Mouse (Mus musculus) layer of hippocampus, adult 9-10 months (tissue): ENCODE results near the gene Gart.
"Not testable (repeated sequence)": the region's sequence is repeated elsewhere in the genome, so short reads cannot be mapped to it uniquely, and the experiment has no call there.

Source experiments
- DNase-seq: peaks from one replicate; pipeline ENCODE4 v3.0.0; 2022; ENCODE audit warnings: low spot score

The Gart gene

DNA sequence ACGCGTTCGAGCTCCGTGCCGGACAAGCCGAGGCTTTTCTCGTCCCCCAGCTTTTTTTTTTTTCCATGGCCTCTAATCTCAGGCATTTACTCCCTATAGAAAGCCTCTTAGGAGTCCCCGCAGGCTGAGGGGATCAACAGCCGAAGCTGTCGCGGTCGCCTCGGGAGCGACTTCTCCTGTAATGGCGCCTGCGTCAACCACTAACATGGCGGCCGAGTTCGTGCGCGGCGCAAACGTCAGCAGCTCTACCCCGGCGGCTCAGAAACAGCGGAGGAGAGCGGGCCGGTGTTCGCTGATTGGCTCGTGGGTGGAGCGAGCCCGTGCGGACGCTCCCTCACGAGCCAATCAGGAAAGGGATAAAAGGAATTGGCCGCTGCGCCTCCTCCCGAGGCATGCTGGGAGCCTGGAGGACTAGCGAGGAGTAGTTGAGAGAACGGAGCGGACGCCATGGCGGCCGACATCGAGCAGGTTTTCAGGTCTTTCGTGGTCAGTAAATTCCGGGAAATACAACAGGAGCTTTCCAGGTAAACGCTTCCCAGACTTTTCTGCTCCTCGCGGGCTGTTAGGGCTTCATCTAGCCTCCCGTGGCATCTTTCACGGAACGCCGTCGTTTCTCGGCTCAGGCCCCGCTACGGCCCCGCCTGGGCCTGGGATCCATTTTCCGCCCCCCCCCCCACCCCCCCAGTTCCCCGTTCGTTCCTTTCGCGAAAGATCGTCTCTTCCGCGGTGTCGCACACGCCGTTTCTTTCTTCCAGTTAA, 888 bp upstream of the Gart start, which contains the start of gene Son:
TSS of gene Son (plus strand) at position 46 of the 759 bp plus-strand sequence.
- peak; percentile 87 for DNase-seq

DNA sequence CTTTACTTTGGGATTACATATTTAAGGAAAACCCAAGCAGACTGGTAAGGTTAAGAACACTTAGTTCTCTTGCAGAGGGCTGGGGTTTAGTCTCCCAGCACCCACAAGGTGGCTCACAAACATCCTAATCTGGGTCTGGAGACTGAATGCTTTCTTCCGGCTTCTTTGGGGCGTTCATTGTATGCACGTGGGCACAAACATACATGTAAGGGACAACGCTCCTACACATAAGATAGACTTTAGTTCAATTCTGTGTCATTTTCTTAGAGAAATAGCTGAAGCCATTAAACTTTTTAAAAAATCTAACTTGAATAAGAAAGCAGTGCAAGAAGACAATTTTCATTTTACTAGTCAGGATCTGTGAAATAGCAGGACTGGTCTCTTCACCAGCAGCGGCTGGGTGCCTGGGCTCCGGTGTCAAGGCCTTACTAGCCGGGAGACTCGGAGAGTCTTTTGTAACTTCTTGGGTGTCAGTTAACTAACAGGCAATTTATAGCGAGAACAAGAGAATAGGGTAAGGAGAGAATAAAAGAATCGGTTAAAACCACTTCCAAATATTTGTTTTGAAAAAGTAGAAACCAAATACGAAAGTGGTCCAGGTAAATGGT, 653 bp downstream of the Gart start:
- no peak for DNase-seq

DNA sequence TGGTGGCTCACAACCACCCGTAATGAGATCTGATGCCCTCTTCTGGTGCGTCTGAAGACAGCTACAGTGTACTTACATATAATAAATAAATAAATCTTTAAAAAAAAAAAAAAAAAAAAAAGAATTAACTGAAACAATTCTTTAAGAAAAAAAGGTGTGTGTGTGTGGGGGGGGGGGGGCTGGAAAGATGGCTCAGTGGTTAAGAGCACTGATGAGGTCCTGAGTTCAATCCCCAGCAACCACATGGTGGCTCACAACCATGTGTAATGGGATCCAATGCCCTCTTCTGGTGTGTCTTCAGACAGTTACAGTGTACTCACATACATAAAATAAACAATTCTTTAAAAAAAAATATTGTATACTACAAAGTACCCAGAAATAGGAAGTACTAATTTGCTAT, 1.3 kb downstream of the Gart start:
- not testable (repeated sequence) for DNase-seq

DNA sequence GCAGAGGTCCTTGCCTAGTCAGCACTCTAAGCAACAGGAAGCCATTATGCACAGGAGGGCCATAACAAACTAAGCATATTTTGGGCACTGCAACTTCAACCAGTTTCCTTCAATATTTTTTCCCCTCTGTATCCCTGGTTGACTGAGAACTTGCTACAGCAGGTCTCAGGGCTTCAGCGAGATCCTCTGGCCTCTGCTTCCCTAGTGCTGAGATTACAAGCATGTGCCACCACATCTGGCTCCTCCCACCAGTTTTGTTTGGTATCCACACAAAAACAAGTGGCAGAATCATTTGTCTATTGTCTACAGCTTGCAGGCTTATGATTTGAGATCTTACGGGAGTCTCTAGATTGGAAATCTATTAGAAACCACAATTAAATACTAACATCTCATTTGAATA, 1.9 kb downstream of the Gart start:
- no peak for DNase-seq

DNA sequence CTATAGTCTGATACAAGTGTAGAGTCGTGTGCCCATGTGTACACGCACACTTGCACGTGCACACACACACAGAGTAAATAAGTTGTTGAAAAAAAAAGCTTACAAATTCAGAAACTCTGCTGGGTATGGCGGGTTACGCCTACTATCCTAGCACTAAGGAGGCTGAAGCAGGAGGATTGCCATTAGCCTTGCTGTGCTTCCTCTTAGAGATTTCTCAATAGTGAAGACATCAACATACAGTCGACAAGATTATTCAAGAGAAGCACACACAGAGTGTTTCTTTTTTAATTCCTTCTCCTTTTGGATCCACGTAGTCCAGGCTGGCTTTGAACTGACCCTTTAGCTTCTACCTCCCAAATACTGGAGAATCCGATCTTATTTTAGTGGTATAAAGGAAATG, 6.6 kb downstream of the Gart start:
- DNase-seq: no peak

DNA sequence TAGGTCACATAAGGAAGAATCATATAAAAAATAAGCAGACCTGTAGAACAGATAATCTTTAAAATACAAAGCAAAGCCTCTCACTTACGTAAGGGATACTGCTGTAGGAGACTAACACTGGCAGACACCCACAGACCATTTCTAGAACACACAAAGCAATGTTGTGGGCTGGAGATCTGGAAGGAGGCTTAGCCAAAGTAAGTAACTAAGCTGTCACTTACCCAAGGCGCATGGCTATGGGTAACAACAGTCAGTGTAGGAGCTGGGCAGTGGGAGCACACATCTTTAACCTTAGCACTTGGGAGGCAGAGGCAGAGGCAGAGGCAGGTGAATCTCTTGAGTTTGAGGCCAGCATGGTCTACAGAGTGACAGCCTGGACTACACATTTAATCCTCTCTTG, 7.1 kb downstream of the Gart start:
- DNase-seq: no peak

DNA sequence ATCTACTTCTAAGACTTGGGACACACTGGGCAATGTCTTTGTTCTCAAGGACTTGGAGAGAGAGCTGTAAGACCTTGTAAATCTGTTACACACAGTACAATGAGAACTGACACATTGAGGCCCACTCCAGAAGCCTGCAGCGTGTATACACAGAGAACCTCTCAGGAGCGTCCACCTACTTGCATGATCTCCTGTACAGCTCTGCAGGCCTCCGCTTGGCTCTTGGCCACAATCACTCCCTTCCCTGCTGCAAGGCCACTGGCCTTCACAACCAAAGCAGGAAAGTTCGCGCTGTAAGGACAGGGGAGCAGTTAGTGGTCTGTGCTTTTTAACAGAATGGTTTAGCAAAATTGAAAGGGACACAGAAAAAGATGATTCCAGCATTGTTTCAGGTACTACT, 7.6 kb downstream of the Gart start:
- DNase-seq: no peak

DNA sequence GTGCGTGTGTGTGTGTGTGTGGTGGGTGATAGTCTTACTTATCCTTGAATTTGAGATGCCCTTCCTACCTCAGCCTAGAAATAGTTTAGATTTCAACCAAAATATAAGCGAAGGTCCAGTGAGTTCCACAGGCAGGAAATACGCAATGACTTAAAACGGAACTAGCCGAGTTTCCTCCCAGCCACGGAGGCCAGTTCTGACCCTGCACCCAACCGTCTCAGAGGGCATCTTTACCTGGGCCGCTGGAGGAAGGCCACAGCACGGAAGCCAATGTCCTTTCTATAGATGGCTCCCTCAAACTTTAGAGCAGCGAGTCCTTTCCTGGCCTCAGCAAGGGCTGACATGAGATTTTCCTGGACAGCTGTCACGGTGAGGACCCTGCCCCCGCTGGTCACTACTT, 13.1 kb downstream of the Gart start:
- no peak for DNase-seq

DNA sequence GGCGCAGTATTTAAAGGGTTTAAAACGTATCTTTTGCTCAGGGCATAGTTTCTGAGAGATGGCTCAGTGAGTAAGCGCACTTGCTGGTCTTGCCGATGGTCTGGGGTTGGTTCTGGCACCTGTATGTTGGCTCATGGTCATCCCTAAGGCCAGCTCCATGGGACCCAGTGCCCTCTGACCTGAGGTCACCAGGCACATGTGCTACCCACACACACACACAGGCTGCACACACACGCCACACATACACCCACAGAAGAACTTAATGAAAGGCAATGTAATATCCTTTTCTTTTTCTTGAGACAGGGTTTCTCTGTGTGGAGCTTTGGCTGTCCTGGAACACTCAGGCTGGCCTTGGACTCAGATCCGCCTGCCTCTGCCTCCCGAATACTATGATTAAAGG, 13.8 kb downstream of the Gart start:
- DNase-seq: no peak

DNA sequence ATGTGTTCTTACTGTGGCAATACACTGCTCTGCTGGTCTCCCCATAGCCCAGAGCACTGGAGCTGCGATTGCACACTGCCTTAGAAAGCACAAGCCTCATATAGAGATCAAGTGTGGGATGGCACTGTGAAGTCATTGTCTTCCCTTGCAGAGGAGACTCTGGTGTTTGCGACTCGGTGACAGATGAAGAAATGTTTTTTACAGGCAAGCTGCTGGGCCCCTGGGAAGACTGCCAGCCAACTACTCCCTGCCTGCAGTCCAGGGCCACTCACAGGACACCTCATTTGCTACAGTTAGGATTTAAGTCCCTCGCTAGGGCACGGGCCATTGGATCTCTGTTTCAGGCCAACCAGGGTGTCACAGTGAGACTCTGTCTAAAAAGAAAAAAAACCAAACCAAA, 14.3 kb downstream of the Gart start:
- DNase-seq: no peak

DNA sequence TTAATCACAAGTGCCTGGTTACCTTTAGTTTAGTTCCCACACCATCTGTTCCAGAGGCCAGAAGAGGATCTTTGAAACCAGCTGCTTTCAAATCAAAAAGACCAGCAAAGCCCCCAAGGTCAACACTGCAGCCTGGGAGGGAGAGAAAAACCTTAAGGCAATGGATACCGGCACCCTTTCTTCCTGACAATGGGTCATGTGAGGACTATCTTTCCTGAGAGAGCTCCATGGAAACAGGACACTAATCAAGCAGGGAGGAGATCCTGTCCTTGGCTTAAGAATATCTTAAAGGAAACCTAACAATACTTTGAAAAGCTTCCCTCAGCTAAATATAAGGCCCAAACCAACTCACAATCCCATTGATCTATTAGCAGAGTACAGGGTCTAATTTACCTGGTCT, 16.2 kb downstream of the Gart start:
- DNase-seq: no peak

DNA sequence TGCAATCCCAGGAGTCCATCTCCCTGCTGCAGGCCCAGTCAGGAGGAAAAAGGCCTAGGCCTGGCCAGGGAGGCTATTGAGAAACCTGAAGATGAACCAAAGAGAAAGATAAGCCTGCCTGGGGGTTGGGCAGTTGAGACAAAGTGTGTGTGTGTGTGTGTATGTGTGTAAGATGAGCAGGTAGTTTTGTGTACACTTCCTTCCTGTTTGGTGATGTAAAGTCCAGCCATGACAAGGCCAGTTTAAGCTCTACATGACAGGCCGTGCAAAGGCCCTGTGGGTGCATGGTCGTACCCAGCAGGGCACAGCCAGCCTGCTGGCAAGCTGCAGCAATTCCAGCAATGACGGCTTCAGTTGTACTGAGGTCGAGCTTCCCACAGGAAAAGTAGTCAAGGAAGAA, 17.0 kb downstream of the Gart start:
- DNase-seq: no peak

DNA sequence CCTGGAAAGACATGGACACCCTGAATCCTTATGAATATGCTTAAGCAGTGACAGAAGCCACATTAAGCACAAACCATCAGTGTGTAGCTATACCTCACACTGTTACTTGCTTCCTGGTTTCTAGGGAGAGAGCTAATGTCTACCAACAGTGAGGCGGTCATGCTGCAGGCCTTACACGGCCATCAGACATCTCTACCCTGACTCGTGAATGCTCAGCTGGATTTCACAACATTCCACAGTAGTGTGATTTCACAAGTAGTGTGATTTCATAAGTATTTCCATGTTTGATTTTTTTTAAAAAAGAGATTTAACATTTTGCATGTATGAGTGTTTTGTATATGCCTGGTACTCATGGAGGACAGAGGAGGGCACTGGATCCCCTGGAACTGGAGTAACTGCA, 18.1 kb downstream of the Gart start:
- no peak for DNase-seq

DNA sequence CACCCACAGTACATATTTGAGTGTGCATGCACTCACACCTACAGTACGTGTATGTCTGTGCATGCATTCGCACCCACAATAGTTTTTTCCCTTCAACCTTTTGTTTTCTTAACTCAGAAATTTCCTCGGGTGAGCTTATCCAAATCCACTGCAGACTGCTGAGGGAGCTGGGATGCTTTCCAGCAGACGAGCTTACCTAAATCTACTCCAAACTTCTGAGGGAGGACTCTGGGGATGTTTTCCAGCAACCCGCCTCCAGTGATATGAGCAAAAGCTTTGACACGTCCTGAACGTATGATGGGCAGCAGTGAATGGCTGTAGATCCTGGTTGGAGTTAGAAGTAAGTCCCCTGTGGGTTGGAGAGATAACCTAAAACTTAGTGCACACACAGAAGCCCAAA, 18.9 kb downstream of the Gart start:
- no peak for DNase-seq

DNA sequence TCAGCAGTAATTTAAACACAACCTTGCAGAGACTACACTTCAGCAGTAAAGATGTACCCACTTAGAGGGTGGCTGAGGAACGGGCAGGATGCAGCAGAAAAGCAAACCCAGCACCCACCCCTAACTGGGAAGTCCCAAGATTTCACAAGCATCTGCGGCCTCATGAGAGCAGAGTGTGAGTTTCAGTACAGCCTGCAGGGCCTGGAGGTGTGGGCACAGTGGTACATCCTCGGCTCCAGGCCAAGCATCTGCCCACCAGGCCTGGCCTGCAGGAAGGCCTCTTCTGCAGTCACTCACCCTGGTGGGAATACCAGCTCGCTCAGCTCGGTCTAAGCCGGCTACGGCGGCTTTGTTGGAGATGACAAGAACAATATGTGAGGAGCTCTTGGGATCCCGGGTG, 23.7 kb downstream of the Gart start:
- DNase-seq: no peak

DNA sequence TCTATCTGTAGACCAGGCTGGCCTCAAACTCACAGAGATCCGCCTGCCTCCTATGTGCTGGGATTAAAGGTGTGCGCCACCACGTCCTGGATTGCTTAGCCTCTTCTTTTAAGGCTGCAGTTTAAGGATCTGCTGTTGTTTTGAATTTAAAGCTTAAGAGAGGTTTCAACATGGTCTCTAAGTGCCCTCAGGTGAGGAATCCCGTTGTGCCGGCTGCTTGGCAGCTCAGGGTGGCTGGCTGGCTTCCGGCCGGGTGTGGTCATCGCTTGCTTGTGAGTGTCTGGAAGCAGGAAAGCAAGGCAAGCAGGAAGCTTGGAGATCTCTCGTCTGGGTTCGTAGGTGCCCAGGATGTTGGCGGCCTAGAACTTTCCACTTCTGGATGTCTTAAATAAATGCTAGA, 25.8 kb downstream of the Gart start:
- DNase-seq: no peak

DNA sequence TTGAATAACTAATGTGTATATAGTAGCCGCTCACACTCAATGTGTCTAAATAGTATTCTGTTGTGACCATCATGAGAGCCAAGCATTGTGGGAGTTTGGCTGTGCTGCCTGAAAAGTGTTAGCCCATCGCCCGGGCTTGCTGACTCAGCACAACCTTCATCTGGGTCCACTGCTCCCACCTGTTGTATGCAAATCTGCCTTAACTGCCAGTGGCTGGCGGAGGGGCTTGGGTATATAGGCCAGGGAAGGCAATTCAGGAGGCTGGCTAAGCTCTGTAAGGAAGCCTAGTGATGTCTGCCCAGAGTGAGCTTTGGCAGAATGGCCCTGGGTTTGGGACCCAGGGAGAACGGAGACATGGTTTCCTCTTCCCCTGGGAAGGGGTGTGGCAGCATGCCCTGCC, 26.6 kb downstream of the Gart start:
- no peak for DNase-seq

DNA sequence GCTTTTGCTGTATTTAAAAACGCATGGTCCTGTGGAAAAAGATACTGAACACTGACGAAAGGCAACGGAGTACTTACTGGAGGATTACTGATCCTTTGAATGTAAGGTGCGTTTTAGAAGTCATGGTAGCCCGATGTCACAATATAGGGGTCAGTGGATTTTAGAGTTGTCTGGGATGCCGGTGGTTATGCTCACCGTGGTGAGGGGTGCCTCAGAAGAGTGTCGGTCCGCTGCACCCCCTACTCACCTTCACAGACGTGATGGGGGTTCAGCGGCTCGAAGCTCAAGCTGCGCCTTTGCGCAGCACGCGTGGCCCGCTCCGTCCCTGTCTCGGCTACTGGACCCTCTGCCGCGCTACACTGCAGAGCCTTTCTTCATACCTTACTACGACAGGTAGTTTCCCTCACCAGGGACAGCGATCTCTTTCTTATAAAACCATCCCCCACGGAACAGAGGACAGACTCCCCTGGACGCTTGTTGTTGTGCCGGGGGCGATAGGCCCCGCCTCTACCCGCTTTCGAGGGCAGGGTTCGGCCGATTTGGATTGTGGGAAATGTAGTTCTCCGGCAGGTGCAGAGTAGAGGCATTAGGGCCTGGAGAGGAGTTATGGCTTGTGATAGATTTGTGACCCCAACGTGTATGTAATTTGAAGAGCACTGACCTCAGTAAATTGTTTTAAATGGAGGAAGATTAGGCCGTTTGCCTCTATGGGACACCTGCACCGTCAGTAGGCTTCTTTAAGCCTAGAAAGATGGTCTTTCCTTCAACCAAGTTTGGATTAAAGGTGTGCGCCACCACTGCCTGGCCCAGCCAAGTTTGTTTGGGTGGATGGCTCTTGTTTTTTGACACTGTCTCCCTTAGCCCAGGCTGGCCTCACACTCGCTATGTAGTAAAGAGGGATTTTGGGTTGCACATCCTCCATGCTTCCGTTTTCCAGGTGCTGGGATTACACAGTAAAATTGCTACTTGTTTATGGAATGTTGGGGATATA, 27.9 kb downstream of the Gart start, which contains the start of gene Dnajc28:
TSS of gene Dnajc28 (minus strand) at position 516 of the 991 bp plus-strand sequence.
- peak; percentile 65 for DNase-seq

DNA sequence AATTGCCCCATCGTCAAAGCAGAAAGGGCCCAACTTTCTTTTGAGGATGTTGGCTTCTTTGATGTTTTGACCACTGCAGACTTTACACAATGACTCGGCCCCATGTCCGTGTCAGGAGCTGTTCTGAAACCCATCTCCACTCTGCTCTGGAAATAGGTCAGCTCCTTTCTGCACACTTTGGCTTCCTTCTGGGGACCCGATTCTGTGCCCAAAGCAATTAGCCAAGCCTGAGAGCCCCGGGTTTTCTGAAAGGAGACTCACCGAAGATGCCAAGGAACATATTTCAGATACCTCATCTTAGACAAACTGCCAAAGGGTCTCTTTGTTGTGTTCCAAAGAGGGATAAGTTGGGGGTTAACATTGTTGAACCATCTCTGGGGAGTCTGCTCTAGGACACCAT, 32.2 kb downstream of the Gart start:
- DNase-seq: no peak

DNA sequence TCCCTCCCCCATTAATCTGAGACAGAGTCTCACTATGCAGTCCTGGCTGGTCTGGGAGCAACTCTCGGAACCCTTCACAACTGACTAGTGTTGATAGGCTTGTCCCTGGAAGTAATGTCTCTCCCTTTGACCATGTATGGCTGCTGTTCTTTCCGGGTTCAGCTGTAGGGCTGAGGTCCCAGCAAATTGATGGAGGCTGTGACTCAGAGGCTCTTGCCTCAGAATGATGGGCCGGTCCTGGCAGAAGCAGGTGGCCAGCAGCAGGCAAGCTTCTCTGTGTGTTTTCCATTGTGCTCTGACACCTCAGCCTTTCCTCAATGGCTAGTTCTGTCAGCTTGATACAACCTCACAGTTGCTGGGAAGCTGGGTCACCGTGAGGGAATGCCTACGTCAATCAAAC, 34.2 kb downstream of the Gart start:
- no peak for DNase-seq

DNA sequence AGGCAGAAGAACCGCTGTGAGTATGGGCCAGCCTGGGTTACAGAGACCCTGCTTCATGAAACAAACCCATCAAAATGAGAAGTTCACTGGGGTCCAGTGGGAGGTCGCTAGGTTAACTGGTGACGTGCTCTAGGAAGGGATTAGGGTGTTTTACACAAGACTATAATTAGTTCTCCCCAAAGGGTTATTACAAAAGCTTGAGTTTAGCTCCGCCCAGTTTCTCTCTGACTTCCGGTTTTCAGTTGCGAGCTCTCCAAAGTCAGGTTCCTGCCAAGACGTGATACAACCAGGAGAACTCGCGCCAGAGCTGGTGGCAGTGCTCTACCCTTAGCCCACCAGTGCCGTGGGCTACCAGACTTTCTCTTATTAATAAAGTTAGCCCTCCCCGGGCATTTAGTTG, 35.5 kb downstream of the Gart start:
- DNase-seq: no peak

DNA sequence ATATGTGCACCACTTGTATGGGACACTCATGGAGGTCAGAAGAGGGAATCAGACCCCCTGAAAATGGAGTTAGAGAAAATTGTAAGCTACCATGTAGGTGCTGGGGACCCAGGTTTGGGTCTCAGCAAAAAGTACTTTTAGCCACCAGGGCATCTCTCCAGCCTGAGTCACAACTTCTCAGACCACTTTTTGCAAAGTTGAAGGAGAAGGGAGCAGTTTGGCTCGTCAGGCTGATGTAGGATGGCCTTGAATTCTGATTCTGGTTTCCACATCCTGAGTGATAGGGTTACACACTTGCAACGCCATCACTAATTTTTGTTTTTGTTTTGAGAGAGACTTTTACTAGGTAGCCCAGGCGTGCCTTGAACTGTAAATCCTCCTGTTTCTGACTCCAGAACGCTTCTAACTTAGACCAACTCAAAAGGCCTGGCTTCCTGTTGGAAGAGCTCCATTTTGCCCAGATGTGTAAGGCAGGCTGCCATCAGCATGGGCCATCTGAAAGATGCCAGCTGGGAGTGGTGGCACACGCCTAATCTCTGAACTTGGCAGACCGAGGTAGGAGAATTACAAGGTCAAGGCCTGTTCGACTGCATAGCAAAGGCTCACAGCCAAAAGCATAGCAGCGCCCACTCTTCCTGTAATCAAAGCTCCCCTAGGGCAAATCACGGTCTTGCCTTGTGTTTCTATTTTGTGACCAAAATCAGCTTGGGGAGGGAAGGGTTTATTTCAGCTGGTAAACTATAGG, 37.1 kb downstream of the Gart start:
- DNase-seq: no peak
